Mouse (Mus musculus) liver, postnatal 0 days (tissue): ENCODE results near the gene Fam71f1. TPM values are rescaled to one million over a fixed set of nuclear protein-coding genes. Genes with fewer than 3 reads are reported as not detected.

ENCODE experiments used
- ATAC-seq: fragments of 200-750 bp; cut with Nextera tagmentation; 2 replicates; pipeline ENCODE4 v1.8.0; 2017; ENCODE audit warnings: mild to moderate bottlenecking, moderate library complexity
- DNase-seq: peaks from one replicate; pipeline ENCODE4 v3.0.0-alpha.2; 2016
- H3K27ac ChIP-seq: fragments of 300-500 bp; sonication (generic); 2 replicates; pipeline ENCODE4 v1.5.1; 2014; ENCODE audit warnings: antibody characterized with exemption, moderate library complexity, mild to moderate bottlenecking, low read depth
- H3K27me3 ChIP-seq: fragments of 300-500 bp; sonication (generic); 2 replicates; pipeline ENCODE4 v1.6.1; 2014; ENCODE audit warnings: low read length, control low read depth, mixed read lengths; ENCODE audit not compliant: insufficient read depth
- H3K36me3 ChIP-seq: fragments of 300-500 bp; sonication (generic); replicated peaks from 2 replicates; pipeline ENCODE4 v1.6.1; 2014; ENCODE audit warnings: mild to moderate bottlenecking, control low read depth, low read length, moderate library complexity, mixed read lengths; ENCODE audit not compliant: insufficient read depth
- H3K4me1 ChIP-seq: fragments of 300-500 bp; sonication (generic); 2 replicates; pipeline ENCODE4 v1.6.1; 2014; ENCODE audit warnings: antibody characterized with exemption, mild to moderate bottlenecking, control low read depth; ENCODE audit not compliant: insufficient read depth
- H3K4me2 ChIP-seq: fragments of 300-500 bp; sonication (generic); 2 replicates; pipeline ENCODE4 v1.6.1; 2014; ENCODE audit warnings: low read depth, mild to moderate bottlenecking, low read length, moderate library complexity, mixed read lengths
- H3K4me3 ChIP-seq: fragments of 300-500 bp; sonication (generic); 2 replicates; pipeline ENCODE4 v1.5.1; 2014; ENCODE audit warnings: low read depth, low read length
- H3K9ac ChIP-seq: fragments of 300-500 bp; sonication (generic); replicated peaks from 2 replicates; pipeline ENCODE4 v1.6.1; 2014; ENCODE audit warnings: mild to moderate bottlenecking, moderate library complexity
- H3K9me3 ChIP-seq: fragments of 300-500 bp; sonication (generic); 2 replicates; pipeline ENCODE4 v1.6.1; 2016; ENCODE audit warnings: mild to moderate bottlenecking, control low read depth, low read length, mixed read lengths
- CTCF ChIP-seq: sonication (generic); IDR thresholded peaks from 2 replicates; pipeline ENCODE4 v1.5.1; 2016; ENCODE audit warnings: antibody characterized with exemption, low read depth
- EP300 ChIP-seq: IDR thresholded peaks from 2 replicates; pipeline ENCODE4 v1.6.1; 2016; ENCODE audit warnings: antibody characterized with exemption, low read depth, mild to moderate bottlenecking
- WGBS: fragments of 180-500 bp; shearing (Covaris S2); extraction: QIAGEN DNeasy Blood & Tissue Kit; methylation state at CpG from one replicate; pipeline ENCODE4 v1.1.7; 2014; ENCODE audit not compliant: insufficient replicate concordance; 5-methylcytosine and 5-hydroxymethylcytosine counted together
- polyA plus RNA-seq: library from polyadenylated mRNA; unstranded; fragments of >200 nt; fragmentation: Nextera tagmentation; extraction: Ambion mirVana; gene quantifications from 2 replicates; pipeline ENCODE4 v1.2.1, GENCODE M21; 2015

Fam71f1 gene
- polyA plus RNA-seq, 1 experiment from 2014 or later, result not detected

- ATAC-seq (no peak), DNase-seq (no peak)
- peak; percentile 28; the same call in 1 of the 2 replicates for TF ChIP-seq CTCF
- TF ChIP-seq EP300, result no peak
- Histone ChIP-seq H3K27me3 (no peaks in the 10 kb centered on the region), H3K9me3 (no peaks in the 10 kb centered on the region), H3K9ac (no peak overlapping the region), H3K36me3 (no peaks in the 10 kb centered on the region), H3K27ac (no peak overlapping the region), H3K4me3 (no peak overlapping the region), H3K4me1 (no peaks in the 10 kb centered on the region), H3K4me2 (no peak overlapping the region)
- 50% methylated on average over 5 of the region's 5 CpGs for WGBS
These were observed 15.2 kb upstream of the Fam71f1 start for GRCm38 (mm10) chr6:29303726-29304125.

DNA sequence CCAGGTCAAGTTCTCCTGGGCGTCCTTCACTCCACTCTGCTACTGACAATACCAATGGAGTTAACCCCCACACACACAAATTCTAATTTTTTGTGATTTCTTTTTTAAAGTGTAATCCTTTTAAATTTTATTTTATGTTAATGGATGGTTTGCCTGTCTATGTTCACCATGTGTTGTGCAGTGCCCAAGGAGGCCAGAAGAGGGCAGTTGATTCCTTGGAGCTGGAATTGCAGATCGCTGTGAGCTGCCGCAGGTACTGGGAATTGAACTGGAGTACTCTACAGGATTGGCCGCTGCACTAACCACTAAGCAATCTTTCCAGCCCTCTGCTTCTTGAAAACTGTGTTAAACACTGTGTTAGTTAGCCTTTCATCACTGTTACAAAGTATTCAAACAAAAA is 13.5 kb upstream of the Fam71f1 start:
- Histone ChIP-seq H3K4me1 (no peaks in the 10 kb centered on the region), H3K9me3 (no peaks in the 10 kb centered on the region), H3K27ac (no peak overlapping the region), H3K36me3 (no peaks in the 10 kb centered on the region), H3K4me2 (no peak overlapping the region), H3K27me3 (no peaks in the 10 kb centered on the region), H3K9ac (no peak overlapping the region), H3K4me3 (no peak overlapping the region)
- DNase-seq (no peak), ATAC-seq (no peak)
- TF ChIP-seq EP300, result no peak
- 0 out of 2 replicates have a peak, but pooled peaks have one; percentile 9 for TF ChIP-seq CTCF
- WGBS, result 87% methylated on average over 4 of the region's 4 CpGs

- no peaks in the 10 kb centered on the region for H3K4me1 ChIP-seq
- 82% methylated on average over 16 of the region's 16 CpGs for WGBS
- H3K36me3 ChIP-seq, result no peaks in the 10 kb centered on the region
- no peak overlapping the region for H3K4me2 ChIP-seq
- DNase-seq, result no peak
- no peaks in the 10 kb centered on the region for H3K27me3 ChIP-seq
- no peaks in the 10 kb centered on the region for H3K9me3 ChIP-seq
- no peak overlapping the region for H3K27ac ChIP-seq
- H3K9ac ChIP-seq, result no peak overlapping the region
- TF ChIP-seq EP300 (no peak), CTCF (no peak)
- H3K4me3 ChIP-seq, result no peak overlapping the region
- ATAC-seq, result no peak
These were observed 9.9 kb upstream of the Fam71f1 start for GRCm38 (mm10) chr6:29308846-29309605.

- Histone ChIP-seq H3K4me3 (no peak overlapping the region), H3K9me3 (no peaks in the 10 kb centered on the region), H3K36me3 (no peaks in the 10 kb centered on the region), H3K4me2 (no peak overlapping the region), H3K9ac (no peak overlapping the region), H3K4me1 (no peaks in the 10 kb centered on the region), H3K27me3 (no peaks in the 10 kb centered on the region), H3K27ac (no peak overlapping the region)
- DNase-seq, result no peak
- ATAC-seq, result no peak
- TF ChIP-seq EP300 (no peak), CTCF (no peak)
- 71% methylated on average over 14 of the region's 14 CpGs for WGBS
These were observed 5.2 kb upstream of the Fam71f1 start for GRCm38 (mm10) chr6:29313690-29314202.

DNA sequence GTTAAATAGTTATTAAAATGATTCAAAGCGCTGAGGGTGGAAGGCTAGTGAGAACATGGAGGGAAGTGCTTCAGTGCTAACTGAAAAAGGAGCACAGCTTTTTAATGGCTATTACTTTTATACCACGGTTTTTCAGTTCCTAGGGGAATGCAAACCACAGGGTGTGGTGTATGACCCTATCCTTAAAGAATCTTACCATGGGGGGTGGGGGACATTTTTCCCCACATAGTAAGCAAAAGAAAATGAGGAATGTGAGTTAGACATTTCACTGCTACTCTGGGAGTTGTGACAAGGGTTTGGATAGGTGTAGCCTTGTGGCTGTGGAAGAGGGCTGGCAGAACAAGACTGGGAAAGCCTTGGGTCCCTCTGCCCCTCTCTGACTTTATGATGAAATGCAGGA is 1.7 kb upstream of the Fam71f1 start:
- TF ChIP-seq CTCF (no peak), EP300 (no peak)
- no peak for ATAC-seq
- Histone ChIP-seq H3K4me2 (no peak overlapping the region), H3K36me3 (no peaks in the 10 kb centered on the region), H3K27ac (no peak overlapping the region), H3K4me1 (no peaks in the 10 kb centered on the region), H3K9me3 (no peaks in the 10 kb centered on the region), H3K9ac (no peak overlapping the region), H3K4me3 (no peak overlapping the region), H3K27me3 (no peaks in the 10 kb centered on the region)
- DNase-seq, result no peak
- 68% methylated on average over 2 of the region's 2 CpGs for WGBS

DNA sequence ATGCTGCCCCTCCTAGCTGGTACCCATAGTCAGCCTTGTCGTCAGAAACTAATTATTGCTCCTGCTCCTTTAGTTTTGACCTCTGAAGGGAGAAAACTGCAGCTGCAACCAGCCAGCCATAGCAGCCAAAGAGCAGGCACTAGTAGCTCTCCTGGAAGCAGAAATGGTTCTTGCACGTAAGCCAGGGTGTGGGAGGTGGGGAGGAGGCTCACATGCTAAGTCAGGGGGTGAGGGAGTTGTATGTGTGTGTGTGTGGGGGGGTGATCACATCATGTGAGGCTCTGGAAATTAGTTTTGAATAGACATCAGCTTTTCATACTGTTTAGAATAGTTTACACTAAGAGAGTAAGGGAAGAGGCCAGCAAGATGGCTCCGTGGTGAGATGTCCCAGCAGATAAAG is 999 bp upstream of the Fam71f1 start:
- H3K36me3 ChIP-seq, result no peaks in the 10 kb centered on the region
- H3K27me3 ChIP-seq, result no peaks in the 10 kb centered on the region
- TF ChIP-seq EP300 (no peak), CTCF (no peak)
- no peaks in the 10 kb centered on the region for H3K9me3 ChIP-seq
- no peak overlapping the region for H3K4me3 ChIP-seq
- ATAC-seq (no peak), DNase-seq (no peak)
- H3K27ac ChIP-seq, result no peak overlapping the region
- no peak overlapping the region for H3K4me2 ChIP-seq
- H3K4me1 ChIP-seq, result no peaks in the 10 kb centered on the region
- H3K9ac ChIP-seq, result no peak overlapping the region
- 64% methylated on average over 3 of the region's 3 CpGs for WGBS
